Mouse (Mus musculus): ENCODE measurements around the gene Lce1b. TPM values are rescaled to one million over a fixed set of nuclear protein-coding genes. Genes with fewer than 3 reads are reported as not detected.

The Lce1b gene
- total and polyA plus RNA-seq, 3 experiments, result not detected

- Histone ChIP-seq H3K27me3 (replicated peaks) (no peaks in the 10 kb centered on the region), H3K4me2 (ENCODE audit: insufficient read depth, low read depth, poor library complexity, severe bottlenecking) (no peak within 1 kb of the TSS), H3K9me3 (replicated peaks; ENCODE audit: low read length) (no peaks in the 10 kb centered on the region), H3K79me2 (replicated peaks; ENCODE audit: control insufficient read depth, extremely low read depth, insufficient read depth, poor library complexity, severe bottlenecking) (no peaks in the 10 kb centered on the region), H3K27ac (ENCODE audit: insufficient read depth, low read depth) (no peak within 1 kb of the TSS), H3K4me1 (ENCODE audit: control insufficient read depth in 1 of 2, insufficient read depth in 2 of 2) (no peaks in the 10 kb centered on the region), H3K9ac (ENCODE audit: insufficient read depth, low read depth) (no peak within 1 kb of the TSS), H3K4me3 (replicated peaks in 1 of 3; ENCODE audit: low read depth in 2 of 3, low read length in 2 of 3, poor library complexity in 1 of 3) (no peak within 1 kb of the TSS), H3K36me3 (replicated peaks in 1 of 2; ENCODE audit: control insufficient read depth in 1 of 2, insufficient read depth in 1 of 2, low read length in 1 of 2) (no peaks in the 10 kb centered on the region)
- dilution Hi-C loops (cut with MboI; ENCODE audit: extremely low pct_ligation_motif_present, extremely low pct_unique_long_range_greater_than_20kb, low sequenced_read_pairs) (no loop called here), in situ Hi-C loops (cut with MboI; ENCODE audit: low pct_ligation_motif_present, low pct_unique_long_range_greater_than_20kb, low sequenced_read_pairs) (no loop called here)
- no peak for DNase-seq (ENCODE audit: extremely low read depth)
- TF ChIP-seq ZKSCAN1 (IDR thresholded peaks at IDR 0.05; ENCODE audit: borderline replicate concordance, low read depth, low read length) (no peak), HCFC1 (IDR thresholded peaks at IDR 0.05; ENCODE audit: low read depth, low read length) (no peak), NELFE (IDR thresholded peaks at IDR 0.05; ENCODE audit: low read depth, low read length) (no peak), TCF12 (IDR thresholded peaks at IDR 0.05; ENCODE audit: low read depth, low read length) (no peak), PAX5 (IDR thresholded peaks at IDR 0.05; ENCODE audit: low read length) (no peak)
Observed at GRCm38 (mm10) chr3:92687110-92687509, 30.4 kb upstream of the Lce1b start, which contains the start of gene Lce1d. TSS of gene Lce1d (minus strand) at chr3:92687210.

- Histone ChIP-seq H3K79me2 (replicated peaks; ENCODE audit: control insufficient read depth, extremely low read depth, insufficient read depth, poor library complexity, severe bottlenecking) (no peaks in the 10 kb centered on the region), H3K9ac (ENCODE audit: insufficient read depth, low read depth) (no peak within 1 kb of the TSS), H3K27me3 (replicated peaks) (no peaks in the 10 kb centered on the region), H3K27ac (ENCODE audit: insufficient read depth, low read depth) (no peak within 1 kb of the TSS), H3K4me2 (ENCODE audit: insufficient read depth, low read depth, poor library complexity, severe bottlenecking) (no peak within 1 kb of the TSS), H3K4me3 (replicated peaks in 1 of 3; ENCODE audit: low read depth in 2 of 3, low read length in 2 of 3, poor library complexity in 1 of 3) (no peak within 1 kb of the TSS), H3K4me1 (ENCODE audit: control insufficient read depth in 1 of 2, insufficient read depth in 2 of 2) (no peaks in the 10 kb centered on the region), H3K36me3 (replicated peaks in 1 of 2; ENCODE audit: control insufficient read depth in 1 of 2, insufficient read depth in 1 of 2, low read length in 1 of 2) (no peaks in the 10 kb centered on the region), H3K9me3 (replicated peaks; ENCODE audit: low read length) (no peaks in the 10 kb centered on the region)
- in situ Hi-C loops (cut with MboI; ENCODE audit: low pct_ligation_motif_present, low pct_unique_long_range_greater_than_20kb, low sequenced_read_pairs), result no loop called here
- dilution Hi-C loops (cut with MboI; ENCODE audit: extremely low pct_ligation_motif_present, extremely low pct_unique_long_range_greater_than_20kb, low sequenced_read_pairs), result no loop called here
- DNase-seq (ENCODE audit: extremely low read depth), result no peak
- no peak for TF ChIP-seq RCOR1 (conservative IDR thresholded peaks at IDR 0.05; ENCODE audit: low read depth, low read length)
Observed at GRCm38 (mm10) chr3:92678947-92679346, 22.2 kb upstream of the Lce1b start, which contains the start of gene Lce1c. TSS of gene Lce1c (plus strand) at chr3:92679247.

GRCm38 (mm10) chr3:92670215-92670614 is 13.5 kb upstream of the Lce1b start, which contains the start of gene Lce1a2:
TSS of gene Lce1a2 (minus strand) at chr3:92670315.
- dilution Hi-C loops (cut with MboI; ENCODE audit: extremely low pct_ligation_motif_present, extremely low pct_unique_long_range_greater_than_20kb, low sequenced_read_pairs) (no loop called here), in situ Hi-C loops (cut with MboI; ENCODE audit: low pct_ligation_motif_present, low pct_unique_long_range_greater_than_20kb, low sequenced_read_pairs) (no loop called here)

More at GRCm38 (mm10) chr3:92670215-92670614, 13.5 kb upstream of the Lce1b start, which contains the start of gene Lce1a2:
- no peak within 1 kb of the TSS for H3K27ac ChIP-seq (ENCODE audit: insufficient read depth, low read depth)
- H3K36me3 ChIP-seq (replicated peaks in 1 of 2; ENCODE audit: control insufficient read depth in 1 of 2, insufficient read depth in 1 of 2, low read length in 1 of 2), result no peaks in the 10 kb centered on the region
- H3K27me3 ChIP-seq (replicated peaks), result no peaks in the 10 kb centered on the region
- H3K4me3 ChIP-seq (replicated peaks in 1 of 3; ENCODE audit: low read depth in 2 of 3, low read length in 2 of 3, poor library complexity in 1 of 3), result no peak within 1 kb of the TSS
- H3K79me2 ChIP-seq (replicated peaks; ENCODE audit: control insufficient read depth, extremely low read depth, insufficient read depth, poor library complexity, severe bottlenecking), result no peaks in the 10 kb centered on the region
- no peak for DNase-seq (ENCODE audit: extremely low read depth)
- no peaks in the 10 kb centered on the region for H3K4me1 ChIP-seq (ENCODE audit: control insufficient read depth in 1 of 2, insufficient read depth in 2 of 2)
- H3K9ac ChIP-seq (ENCODE audit: insufficient read depth, low read depth), result no peak within 1 kb of the TSS
- H3K4me2 ChIP-seq (ENCODE audit: insufficient read depth, low read depth, poor library complexity, severe bottlenecking), result no peak within 1 kb of the TSS
- no peak for TF ChIP-seq PAX5 (IDR thresholded peaks at IDR 0.05; ENCODE audit: low read length)
- no peak for TF ChIP-seq USF1 (IDR thresholded peaks at IDR 0.05; ENCODE audit: low read depth, low read length)
- TF ChIP-seq ZNF384 (IDR thresholded peaks at IDR 0.05; ENCODE audit: low read depth, low read length), result no peak
- no peaks in the 10 kb centered on the region for H3K9me3 ChIP-seq (replicated peaks; ENCODE audit: low read length)

All from CH12.LX (cell line).